Mouse (Mus musculus) left cerebral cortex, adult 6 months (tissue): Measurements from ENCODE around the gene Gm20695. TPM values are rescaled to one million over a fixed set of nuclear protein-coding genes. Genes with fewer than 3 reads are reported as not detected.

Experiments used
- long read RNA-seq, 2 experiments: library from polyadenylated mRNA; unstranded; transcript quantifications; one replicate each; pipeline ENCODE4 v2.0.0; 2019 to 2020
- polyA plus RNA-seq: library from polyadenylated mRNA; unstranded; fragments of <200 nt; fragmentation: Nextera tagmentation; gene quantifications from 2 replicates; pipeline ENCODE4 v1.2.3, GENCODE M21; 2021

The Gm20695 gene
- 7.8 and 12.0 TPM in 2 replicates for polyA plus RNA-seq
- long read RNA-seq, experiment 1, partial matches to known transcripts = 0 of 1 reads
- long read RNA-seq, experiment 1, other reads (novel, unspliced or antisense) = 1 of 1 reads
- long read RNA-seq, experiment 2, partial matches to known transcripts = 1 of 3 reads
- long read RNA-seq, experiment 2, other reads (novel, unspliced or antisense) = 2 of 3 reads

DNA sequence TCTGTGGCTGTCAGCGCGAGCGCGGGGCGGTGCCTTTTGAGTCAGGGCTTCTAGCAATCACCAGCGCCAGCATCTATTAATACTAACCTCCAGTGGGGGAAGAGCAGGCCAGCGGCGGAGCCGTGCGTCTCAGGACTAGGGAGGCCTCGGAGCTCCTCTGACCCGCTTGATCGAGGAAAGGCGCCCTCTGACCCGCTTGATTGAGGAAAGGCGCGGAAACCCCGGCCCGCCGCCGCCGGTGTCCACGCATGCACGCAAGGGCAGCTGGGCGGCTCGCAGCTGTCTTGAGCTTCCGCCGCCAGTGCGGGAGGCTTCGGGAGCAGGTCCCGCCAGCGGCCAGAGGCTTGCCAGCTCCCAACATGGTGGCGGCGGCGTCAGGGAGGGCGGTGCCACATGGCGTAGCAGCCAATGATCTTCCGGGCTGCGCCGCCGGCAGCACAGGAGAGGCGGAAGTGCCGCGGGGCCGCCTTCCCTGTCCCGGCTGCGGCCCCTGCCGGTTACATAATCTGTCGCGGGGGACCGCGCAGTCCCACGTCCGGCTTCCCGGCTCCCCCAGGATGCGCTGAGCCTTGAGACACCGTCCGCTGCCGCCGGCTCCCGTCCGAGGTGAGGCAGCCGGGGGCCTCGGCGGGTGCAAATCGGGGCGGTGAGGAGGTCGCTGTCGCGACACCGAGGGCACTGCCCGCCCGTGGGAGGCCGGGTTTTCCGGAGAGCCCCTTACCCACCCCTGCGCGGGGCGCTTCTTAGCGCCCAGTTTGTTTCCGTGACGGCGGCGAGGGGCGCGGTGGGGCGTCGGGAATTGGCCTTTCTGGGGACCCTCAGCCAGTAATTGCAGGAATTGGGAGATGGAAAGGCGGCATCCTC lies at the start of gene Gm20695, which contains the start of gene Zfp597:
Gm20695 (plus strand) TSS at position 448 of the 864 bp plus-strand sequence.
Zfp597 (minus strand) TSS at position 361 of the 864 bp plus-strand sequence.

DNA sequence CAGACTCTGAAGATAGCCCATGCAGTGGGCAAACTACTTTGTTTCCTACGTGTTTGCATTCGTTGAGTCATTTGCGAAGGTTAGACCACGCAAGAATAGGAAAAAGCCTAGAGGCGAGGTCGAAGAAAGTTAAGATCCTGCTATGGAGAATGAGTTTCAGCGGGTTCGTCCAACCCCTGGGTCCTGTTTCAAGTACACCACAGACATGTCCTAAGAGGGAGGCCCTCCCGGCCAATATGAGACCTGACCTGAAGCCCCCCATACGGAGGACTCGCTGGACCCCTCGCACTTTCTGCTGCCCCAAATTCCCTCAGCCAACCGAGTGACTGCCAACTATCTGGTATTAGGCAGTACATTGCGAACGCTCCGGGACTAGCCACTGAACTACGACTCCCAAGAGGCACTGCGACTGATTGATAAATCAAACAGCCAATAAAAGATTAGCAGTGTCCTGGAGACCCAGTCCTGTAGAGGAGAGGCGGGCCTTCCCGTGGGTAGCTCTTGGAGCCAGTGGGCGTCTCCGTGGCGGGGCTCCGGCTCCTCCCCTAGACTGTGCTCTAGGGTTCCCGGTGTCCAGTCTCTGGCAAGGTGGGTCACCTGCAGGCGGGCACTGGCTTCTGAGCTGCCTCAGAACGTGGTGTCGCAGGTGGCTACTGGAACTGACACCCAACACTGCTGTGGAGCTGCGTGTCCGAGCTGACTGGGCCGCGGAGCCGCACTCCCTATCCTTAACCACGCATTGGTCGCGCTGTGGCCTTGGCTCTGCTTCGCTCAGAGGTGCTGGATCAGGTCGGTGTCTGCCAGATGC lies 37.5 kb upstream of the Gm20695 start, which contains the start of gene Zfp174:
Zfp174 (plus strand) TSS at position 558 of the 808 bp plus-strand sequence.

DNA sequence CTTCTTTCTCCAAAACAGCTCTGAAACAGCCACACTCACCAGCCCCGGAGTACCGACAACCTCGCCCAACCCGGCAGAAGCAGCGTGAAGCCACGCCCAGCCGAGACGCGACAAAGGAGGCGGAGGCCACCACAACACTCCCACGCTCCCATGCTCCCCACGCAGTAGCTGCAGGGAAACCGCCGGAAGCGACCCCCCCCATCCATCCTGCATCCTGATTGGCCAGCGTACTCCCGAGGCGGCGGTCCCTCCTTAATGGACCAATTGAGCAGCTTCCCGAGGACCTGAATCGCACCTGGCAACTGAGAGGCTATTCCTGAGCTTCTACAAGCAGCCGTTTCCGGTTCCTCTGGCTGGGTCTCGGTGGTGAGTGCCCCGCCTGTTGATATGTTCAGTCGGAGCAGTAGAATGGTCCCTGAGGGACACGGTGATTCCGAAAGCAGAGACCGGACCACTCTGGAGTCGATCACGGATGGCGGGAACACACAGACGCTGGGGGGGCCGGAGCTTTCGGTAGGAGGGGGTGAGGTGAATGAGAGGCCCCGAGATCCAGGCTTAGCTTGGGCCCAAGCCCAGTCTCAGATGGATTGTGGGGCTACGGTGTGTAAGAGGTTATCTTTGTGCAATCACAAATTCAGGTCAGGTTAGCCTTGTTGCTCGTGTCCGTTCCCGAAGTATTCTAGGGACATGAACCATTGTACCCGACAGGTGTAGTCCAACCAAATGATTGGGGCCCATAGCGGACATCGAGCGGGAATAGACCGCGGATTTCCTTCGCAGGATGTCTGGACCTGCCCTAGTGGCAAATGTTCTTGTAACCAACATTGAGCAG lies 12.0 kb upstream of the Gm20695 start, which contains the start of gene Naa60:
Naa60 (plus strand) TSS at position 160 of the 832 bp plus-strand sequence.

DNA sequence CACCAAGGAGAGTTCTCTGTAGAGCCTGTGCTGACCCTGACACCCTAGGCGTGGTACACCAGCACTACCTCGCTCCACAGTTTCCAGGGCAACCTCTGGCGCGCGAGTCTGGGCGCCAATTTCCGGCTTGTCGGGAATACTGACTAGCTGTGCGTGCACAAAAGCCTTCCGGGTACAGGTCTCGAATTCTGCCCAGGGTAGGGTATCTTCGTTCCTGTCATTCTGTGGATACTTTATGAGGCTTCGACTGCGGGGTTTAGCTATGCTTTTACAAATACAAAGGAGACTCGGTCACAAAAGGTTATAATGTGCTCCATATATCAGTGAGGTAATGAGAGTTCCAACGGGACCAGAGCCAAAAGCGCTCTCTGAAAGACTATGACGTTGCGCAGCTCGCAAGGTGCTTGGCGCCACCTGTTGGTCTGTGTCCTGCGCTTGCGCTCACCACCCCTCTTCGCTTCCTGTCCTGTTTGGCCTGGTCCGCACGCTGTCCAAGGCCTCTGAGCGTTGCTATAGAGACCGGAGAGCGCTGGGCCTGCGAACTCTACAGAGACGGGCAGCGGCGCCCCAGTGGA lies 24.2 kb downstream of the Gm20695 start, which contains the start of the genes 1700037C18Rik and Cluap1:
1700037C18Rik (minus strand) TSS at position 153 of the 575 bp plus-strand sequence.
Cluap1 (plus strand) TSS at position 265 of the 575 bp plus-strand sequence.

Other genes starting within 250 kb of the Gm20695 start
- gene Mefv, start 166.6 kb upstream of the Gm20695 start, polyA plus RNA-seq = not detected in 2 replicates
- gene Zfp263, start 140.6 kb upstream of the Gm20695 start, polyA plus RNA-seq = 5.4 and 7.1 TPM in 2 replicates
- gene Olfr15, start 53.8 kb upstream of the Gm20695 start, polyA plus RNA-seq = not detected in 2 replicates
- gene Zfp174, start 37.4 kb upstream of the Gm20695 start, polyA plus RNA-seq = 1.2 and 1.3 TPM in 2 replicates
- 82.1 and 85.9 TPM in 2 replicates for gene Naa60, start 12.3 kb upstream of the Gm20695 start, polyA plus RNA-seq
- gene Zfp597, start 87 bp upstream of the Gm20695 start, polyA plus RNA-seq = 3.8 and 6.6 TPM in 2 replicates
- 9.5 and 9.8 TPM in 2 replicates for gene 1700037C18Rik, start 24.0 kb downstream of the Gm20695 start, polyA plus RNA-seq
- 27.6 and 30.3 TPM in 2 replicates for gene Cluap1, start 24.2 kb downstream of the Gm20695 start, polyA plus RNA-seq
- 0.16 TPM in 1 of 2 replicates, not detected in the other for gene Nlrc3, start 92.0 kb downstream of the Gm20695 start, polyA plus RNA-seq
- 8.0 and 8.7 TPM in 2 replicates for gene Slx4, start 119.1 kb downstream of the Gm20695 start, polyA plus RNA-seq
- 1.0 and 1.5 TPM in 2 replicates for gene Dnase1, start 152.3 kb downstream of the Gm20695 start, polyA plus RNA-seq
- 28.9 and 36.9 TPM in 2 replicates for gene Trap1, start 193.2 kb downstream of the Gm20695 start, polyA plus RNA-seq